Mouse (Mus musculus) myocyte (in vitro differentiated cells): ENCODE data around the gene Mrtfb. TPM values are rescaled to one million over a fixed set of nuclear protein-coding genes. Genes with fewer than 3 reads are reported as not detected.

Experiments
- H3K27me3 ChIP-seq: one replicate; pipeline ENCODE4 v1.6.1; 2011; ENCODE audit not compliant: control insufficient read depth, insufficient read depth, insufficient read length
- H3K36me3 ChIP-seq: one replicate; pipeline ENCODE4 v1.6.1; 2011; ENCODE audit not compliant: control insufficient read depth, insufficient read depth
- H3K4me2 ChIP-seq: one replicate; pipeline ENCODE4 v1.6.1; 2011; ENCODE audit warnings: low read depth, control low read depth
- H3K4me3 ChIP-seq: one replicate; pipeline ENCODE4 v1.5.1; 2011; ENCODE audit warnings: mild to moderate bottlenecking, control low read depth, moderate library complexity
- H3K79me2 ChIP-seq: one replicate; pipeline ENCODE4 v1.6.1; 2011; ENCODE audit not compliant: control insufficient read depth, insufficient read depth
- H3ac ChIP-seq: one replicate; pipeline ENCODE4 v1.6.1; 2011; ENCODE audit not compliant: control insufficient read depth, insufficient read length
- CEBPB ChIP-seq: IDR thresholded peaks from 2 replicates; pipeline ENCODE4 v1.6.1; 2011; ENCODE audit warnings: mild to moderate bottlenecking, moderate library complexity; ENCODE audit not compliant: poor library complexity, insufficient read depth, severe bottlenecking
- E2F4 ChIP-seq: IDR thresholded peaks from one replicate; pipeline ENCODE4 v1.6.1; 2011; ENCODE audit warnings: mild to moderate bottlenecking, control low read depth, moderate library complexity; ENCODE audit not compliant: insufficient read depth
- MAX ChIP-seq: IDR thresholded peaks from one replicate; pipeline ENCODE4 v1.6.1; 2011; ENCODE audit warnings: low read depth, mild to moderate bottlenecking, control low read depth
- MYOD1 ChIP-seq, 3 experiments: IDR thresholded peaks; one replicate each; pipeline ENCODE4 v1.6.1; 2011; ENCODE audit warnings: control low read depth in 2 of 3, low read depth in 2 of 3, mild to moderate bottlenecking in 2 of 3, moderate library complexity in 1 of 3; ENCODE audit not compliant: insufficient read length in 2 of 3, control insufficient read depth in 1 of 3
- MYOG ChIP-seq, 3 experiments: IDR thresholded peaks; one replicate each; pipeline ENCODE4 v1.6.1; 2011; ENCODE audit warnings: control low read depth in 2 of 3, low read depth in 2 of 3, mild to moderate bottlenecking in 2 of 3; ENCODE audit not compliant: insufficient read length in 2 of 3, control insufficient read depth in 1 of 3, insufficient read depth in 1 of 3
- POLR2A ChIP-seq: IDR thresholded peaks from one replicate; pipeline ENCODE4 v1.6.1; 2011; ENCODE audit warnings: low read depth, mild to moderate bottlenecking, control low read depth, moderate library complexity; ENCODE audit not compliant: insufficient read length
- POLR2AphosphoS2 ChIP-seq: IDR thresholded peaks from one replicate; pipeline ENCODE4 v1.6.1; 2011; ENCODE audit warnings: low read depth, control low read depth; ENCODE audit not compliant: insufficient read length
- REST ChIP-seq: IDR thresholded peaks from one replicate; pipeline ENCODE4 v1.6.1; 2011; ENCODE audit warnings: mild to moderate bottlenecking, control low read depth, moderate library complexity; ENCODE audit not compliant: insufficient read depth, insufficient read length
- SRF ChIP-seq: IDR thresholded peaks from one replicate; pipeline ENCODE4 v1.6.1; 2011; ENCODE audit warnings: low read depth; ENCODE audit not compliant: control insufficient read depth, insufficient read length
- TCF12 ChIP-seq: IDR thresholded peaks from one replicate; pipeline ENCODE4 v1.6.1; 2011; ENCODE audit warnings: mild to moderate bottlenecking, control low read depth; ENCODE audit not compliant: poor library complexity, insufficient read depth, severe bottlenecking
- TCF3 ChIP-seq: IDR thresholded peaks from one replicate; pipeline ENCODE4 v1.6.1; 2011; ENCODE audit warnings: low read depth, control low read depth; ENCODE audit not compliant: insufficient read length
- USF1 ChIP-seq: IDR thresholded peaks from one replicate; pipeline ENCODE4 v1.6.1; 2011; ENCODE audit warnings: low read depth, mild to moderate bottlenecking, control low read depth, moderate library complexity
- polyA plus RNA-seq: library from polyadenylated mRNA; unstranded; fragments of >200 nt; fragmentation: generic; extraction: Trizol; gene quantifications from one replicate; pipeline ENCODE4 v1.2.1, GENCODE M21; 2012; ENCODE audit warnings: missing spikeins

The Mrtfb gene
- polyA plus RNA-seq, 1 experiment = 5.2 TPM

DNA sequence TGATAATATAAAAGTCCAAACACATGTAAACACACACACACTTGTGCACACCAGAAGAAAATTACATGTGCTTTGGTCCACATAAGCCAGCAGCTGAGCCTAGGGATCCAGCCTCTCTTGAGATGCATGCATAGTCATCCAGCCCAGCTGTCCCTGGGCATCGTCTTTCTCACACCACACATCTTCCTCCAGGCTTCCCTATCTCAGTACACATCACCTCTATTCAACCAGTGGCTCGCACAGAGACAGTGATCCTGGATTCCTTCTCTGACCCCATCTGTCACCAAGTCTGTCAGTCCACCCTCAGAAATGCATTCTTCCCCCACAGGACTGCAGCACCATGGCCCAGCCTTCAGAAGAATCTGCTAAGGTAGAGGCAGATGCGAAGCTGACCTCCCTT is 107.9 kb downstream of the Mrtfb start:
- Histone ChIP-seq H3ac (no peak overlapping the region), H3K4me2 (no peak overlapping the region), H3K4me3 (no peak overlapping the region), H3K79me2 (no peaks in the 10 kb centered on the region), H3K36me3 (no peaks in the 10 kb centered on the region), H3K27me3 (no peaks in the 10 kb centered on the region)
- TF ChIP-seq SRF (no peak), MYOG (IDR thresholded peaks at IDR 0.05; ENCODE audit: control insufficient read depth in 1 of 3, insufficient read depth in 1 of 3, insufficient read length in 2 of 3, low read depth in 2 of 3) (peak; percentile 93 to 97 (median 94)), TCF12 (peak; percentile 75), MYOD1 (IDR thresholded peaks at IDR 0.05; ENCODE audit: control insufficient read depth in 1 of 3, insufficient read length in 2 of 3, low read depth in 2 of 3) (peak; percentile 66 to 95 (median 91)), USF1 (no peak)

DNA sequence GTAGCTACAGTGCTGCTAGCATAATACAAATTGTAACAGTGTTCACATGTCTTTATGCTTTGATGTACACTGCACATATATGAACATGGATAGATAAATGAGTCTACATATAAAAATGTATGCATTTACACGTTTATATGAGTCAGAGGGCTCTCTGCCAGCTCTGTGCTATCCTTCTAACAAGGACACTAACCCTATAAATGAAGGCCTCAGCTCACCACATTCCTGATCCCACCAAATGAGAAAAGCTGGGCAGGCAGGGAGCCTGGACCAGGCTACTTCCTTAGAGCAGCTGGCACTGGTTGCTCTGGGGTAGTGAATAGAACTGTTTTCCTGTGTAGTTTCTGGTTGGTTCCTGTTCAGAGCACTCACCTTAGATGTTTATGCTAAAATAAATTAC is 110.0 kb downstream of the Mrtfb start:
- Histone ChIP-seq H3ac (no peak overlapping the region), H3K79me2 (no peaks in the 10 kb centered on the region), H3K36me3 (no peaks in the 10 kb centered on the region), H3K4me2 (no peak overlapping the region), H3K27me3 (no peaks in the 10 kb centered on the region), H3K4me3 (no peak overlapping the region)
- no peak for TF ChIP-seq SRF
- TF ChIP-seq E2F4 = no peak
- TF ChIP-seq POLR2A = no peak
- no peak for TF ChIP-seq MYOG (IDR thresholded peaks at IDR 0.05; ENCODE audit: control insufficient read depth in 1 of 3, insufficient read depth in 1 of 3, insufficient read length in 2 of 3, low read depth in 2 of 3)
- no peak for TF ChIP-seq TCF3
- no peak for TF ChIP-seq MAX
- no peak for TF ChIP-seq REST
- no peak for TF ChIP-seq TCF12

DNA sequence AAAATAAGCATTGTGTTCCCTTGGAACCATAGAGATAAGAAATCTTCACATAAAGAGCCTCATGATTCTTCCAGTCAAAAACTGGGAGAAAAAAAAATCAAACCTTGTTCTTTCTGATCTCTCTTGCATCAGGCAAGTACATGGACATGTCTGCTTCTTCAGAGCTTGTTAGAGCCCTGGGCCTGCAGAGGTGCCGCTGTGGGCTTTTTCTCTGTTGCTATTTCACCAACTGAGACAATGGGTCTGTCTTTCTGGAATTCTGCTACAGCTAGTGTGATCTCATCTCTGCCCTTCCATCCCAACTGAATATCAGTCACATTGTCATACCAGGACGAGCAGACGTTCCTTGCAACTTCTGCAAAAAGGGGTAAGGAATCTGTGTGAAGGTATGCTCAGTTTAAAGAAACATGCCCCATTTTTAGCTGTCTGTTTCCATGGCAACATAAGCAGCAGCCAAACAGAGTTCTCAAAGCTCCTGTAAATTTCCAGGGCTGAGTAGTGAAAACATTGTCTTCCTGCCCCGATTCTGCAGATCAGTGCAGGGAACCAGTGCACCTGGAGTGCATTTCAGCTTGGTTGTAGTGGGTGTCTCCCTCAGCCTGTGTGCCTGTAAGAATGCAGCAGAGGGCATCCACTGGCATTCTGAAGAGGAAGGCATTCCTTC is 110.7 kb downstream of the Mrtfb start:
- no peak for TF ChIP-seq POLR2AphosphoS2
- no peak for TF ChIP-seq MYOG (IDR thresholded peaks at IDR 0.05; ENCODE audit: control insufficient read depth in 1 of 3, insufficient read depth in 1 of 3, insufficient read length in 2 of 3, low read depth in 2 of 3)
- TF ChIP-seq TCF12 = no peak
- TF ChIP-seq CEBPB = no peak
- TF ChIP-seq MYOD1 (IDR thresholded peaks at IDR 0.05; ENCODE audit: control insufficient read depth in 1 of 3, insufficient read length in 2 of 3, low read depth in 2 of 3) = no peak
- no peak for TF ChIP-seq USF1
- no peak for TF ChIP-seq E2F4
- no peak for TF ChIP-seq TCF3
- TF ChIP-seq REST = no peak
- no peak for TF ChIP-seq SRF
- TF ChIP-seq POLR2A = no peak
- no peaks in the 10 kb centered on the region for H3K36me3 ChIP-seq
- peak overlapping the region; percentile 31 for H3K4me2 ChIP-seq

GRCm38 (mm10) chr16:13367466-13367856 is 111.2 kb downstream of the Mrtfb start:
- H3K27me3 ChIP-seq = no peaks in the 10 kb centered on the region
- H3ac ChIP-seq = no peak overlapping the region
- peak overlapping the region; percentile 31 for H3K4me2 ChIP-seq
- H3K36me3 ChIP-seq = no peaks in the 10 kb centered on the region
- TF ChIP-seq MYOD1 (IDR thresholded peaks at IDR 0.05; ENCODE audit: control insufficient read depth in 1 of 3, insufficient read length in 2 of 3, low read depth in 2 of 3) = no peak
- no peak for TF ChIP-seq TCF3
- no peak for TF ChIP-seq USF1
- TF ChIP-seq MAX = no peak
- TF ChIP-seq POLR2AphosphoS2 = no peak
- no peak for TF ChIP-seq E2F4
- no peak for TF ChIP-seq REST
- no peak for TF ChIP-seq MYOG (IDR thresholded peaks at IDR 0.05; ENCODE audit: control insufficient read depth in 1 of 3, insufficient read depth in 1 of 3, insufficient read length in 2 of 3, low read depth in 2 of 3)
- no peak for TF ChIP-seq POLR2A
- TF ChIP-seq CEBPB = no peak
- TF ChIP-seq TCF12 = no peak
- no peak for TF ChIP-seq SRF
- no peaks in the 10 kb centered on the region for H3K79me2 ChIP-seq
- no peak overlapping the region for H3K4me3 ChIP-seq

More for the DNA sequence above, 110.7 kb downstream of the Mrtfb start:
- H3K4me3 ChIP-seq = no peak overlapping the region
- no peaks in the 10 kb centered on the region for H3K27me3 ChIP-seq
- no peaks in the 10 kb centered on the region for H3K79me2 ChIP-seq
- H3ac ChIP-seq = no peak overlapping the region

GRCm38 (mm10) chr16:13368645-13369044 is 112.4 kb downstream of the Mrtfb start:
- Histone ChIP-seq H3K27me3 (no peaks in the 10 kb centered on the region), H3K36me3 (no peaks in the 10 kb centered on the region), H3ac (no peak overlapping the region), H3K4me3 (no peak overlapping the region), H3K79me2 (no peaks in the 10 kb centered on the region), H3K4me2 (no peak overlapping the region)
- peak; percentile 60 to 85 (median 79) for TF ChIP-seq MYOD1 (IDR thresholded peaks at IDR 0.05; ENCODE audit: control insufficient read depth in 1 of 3, insufficient read length in 2 of 3, low read depth in 2 of 3)
- TF ChIP-seq TCF12 = peak; percentile 39
- TF ChIP-seq POLR2A = no peak
- peak in 1 of 3 experiments; percentile 73 for TF ChIP-seq MYOG (IDR thresholded peaks at IDR 0.05; ENCODE audit: control insufficient read depth in 1 of 3, insufficient read depth in 1 of 3, insufficient read length in 2 of 3, low read depth in 2 of 3)
- no peak for TF ChIP-seq CEBPB
- TF ChIP-seq TCF3 = peak; percentile 15
